Mouse (Mus musculus) gonadal fat pad, adult 2 months (tissue): Measurements from ENCODE around the gene Ces2b. TPM values are rescaled to one million over a fixed set of nuclear protein-coding genes. Genes with fewer than 3 reads are reported as not detected.

Experiments
- polyA plus RNA-seq: library from polyadenylated mRNA; depleted of rRNA; stranded (reverse); fragments of >200 nt; gene quantifications from 2 replicates; pipeline ENCODE4 v1.2.3, GENCODE M21; 2012; rRNA removed

Gene Ces2b
- polyA plus RNA-seq, 1 experiment, result 0.12 TPM

Other genes starting within 250 kb of the Ces2b start
- 7.6 and 8.6 TPM in 2 replicates for gene Pdp2, start 240.1 kb upstream of the Ces2b start, polyA plus RNA-seq
- 100 and 203 TPM in 2 replicates for gene Cdh16, start 207.2 kb upstream of the Ces2b start, polyA plus RNA-seq
- gene Rrad, start 200.2 kb upstream of the Ces2b start, polyA plus RNA-seq, result 9.4 and 16.2 TPM in 2 replicates
- 32.9 and 38.5 TPM in 2 replicates for gene Ciao2b, start 189.6 kb upstream of the Ces2b start, polyA plus RNA-seq
- gene Ces2a, start 97.6 kb upstream of the Ces2b start, polyA plus RNA-seq, result 0.38 and 1.1 TPM in 2 replicates
- gene Ces2c, start 15.5 kb downstream of the Ces2b start, polyA plus RNA-seq, result 0.39 and 0.43 TPM in 2 replicates
- gene Ces2e, start 94.7 kb downstream of the Ces2b start, polyA plus RNA-seq, result 3.7 and 4.1 TPM in 2 replicates
- gene Ces2f, start 115.8 kb downstream of the Ces2b start, polyA plus RNA-seq, result 0.34 and 0.54 TPM in 2 replicates
- 4.6 and 4.7 TPM in 2 replicates for gene Ces2g, start 130.1 kb downstream of the Ces2b start, polyA plus RNA-seq
- not detected in 2 replicates for gene Ces2h, start 169.3 kb downstream of the Ces2b start, polyA plus RNA-seq
- gene Ces3a, start 217.0 kb downstream of the Ces2b start, polyA plus RNA-seq, result 0.62 TPM in 1 of 2 replicates, not detected in the other